Mouse (Mus musculus) embryo, embryonic 10 days (tissue): Measurements from ENCODE around the gene Vil1.
A peak's percentile ranks its signal among the peaks of the same experiment; 100 is the strongest.

Experiments
- DNase-seq: peaks from one replicate; pipeline ENCODE4 v3.0.0-alpha.2; 2015; ENCODE audit warnings: low spot score

Vil1 gene

DNA sequence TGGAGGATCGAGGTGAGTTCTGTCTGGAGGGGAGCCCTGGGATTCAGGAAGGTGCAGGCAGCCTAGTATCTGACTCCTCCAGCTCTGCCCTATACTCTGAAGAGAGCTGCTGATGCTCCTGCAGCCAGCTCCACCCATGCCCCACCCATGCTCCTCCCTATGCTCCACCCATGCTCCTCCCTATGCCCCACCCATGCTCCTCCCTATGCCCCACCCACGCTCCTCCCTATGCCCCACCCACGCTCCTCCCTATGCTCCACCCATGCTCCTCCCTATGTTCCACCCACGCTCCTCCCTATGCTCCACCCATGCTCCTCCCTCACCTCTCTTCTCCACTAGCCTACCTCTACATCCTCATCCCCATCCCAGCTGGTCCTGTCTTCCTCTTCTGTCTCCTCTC is 6.0 kb downstream of the Vil1 start:
- DNase-seq: peak; percentile 56

DNA sequence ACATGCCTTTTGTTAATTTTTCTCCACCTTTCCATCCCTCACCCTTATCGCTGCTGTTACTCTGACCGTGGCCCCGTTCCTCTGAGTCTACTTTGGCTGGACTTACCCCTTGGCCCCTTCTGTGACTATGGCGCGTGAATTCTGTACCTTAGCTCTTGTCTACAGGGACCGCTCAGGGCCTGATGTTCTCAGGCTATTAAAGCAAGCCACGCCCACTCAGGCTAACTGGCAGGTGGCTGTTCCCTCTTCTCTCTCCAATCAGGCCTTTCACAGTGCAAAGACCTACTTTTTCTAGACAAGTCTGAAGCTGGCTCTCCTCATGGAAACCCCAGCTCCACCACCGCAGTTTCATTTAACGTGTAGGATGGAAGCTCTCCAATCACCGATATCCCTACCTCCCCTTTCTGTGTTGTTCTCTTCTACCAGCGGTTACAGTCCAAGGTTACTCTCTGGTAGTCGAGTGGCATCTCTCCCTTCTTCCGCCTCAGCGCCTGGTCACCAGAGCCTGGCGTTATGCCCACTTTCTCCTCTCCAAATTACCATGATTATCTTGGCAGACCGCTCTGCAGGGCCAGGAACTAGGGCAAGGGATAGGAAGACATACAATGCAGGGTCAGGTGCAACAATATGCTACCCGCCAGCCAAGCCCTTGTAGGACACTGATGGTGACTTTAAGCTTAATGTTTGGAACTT is 9.7 kb downstream of the Vil1 start:
- DNase-seq: no peak

DNA sequence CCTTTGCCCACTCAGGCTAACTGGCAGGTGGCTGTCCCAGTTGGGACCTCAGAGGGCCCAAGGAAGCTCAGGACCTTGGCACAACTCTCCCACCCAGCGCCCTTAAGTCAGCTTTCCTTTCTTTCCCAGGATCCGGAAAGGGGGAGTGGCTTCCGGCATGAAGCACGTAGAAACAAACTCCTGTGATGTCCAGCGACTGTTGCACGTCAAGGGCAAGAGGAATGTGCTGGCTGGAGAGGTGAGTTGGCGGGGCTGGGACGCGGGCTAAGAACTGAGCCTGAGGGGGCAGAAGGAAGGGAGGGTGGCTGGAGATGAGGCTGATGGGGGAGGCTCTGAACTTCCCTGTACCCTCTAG is 10.2 kb downstream of the Vil1 start:
- DNase-seq: no peak

DNA sequence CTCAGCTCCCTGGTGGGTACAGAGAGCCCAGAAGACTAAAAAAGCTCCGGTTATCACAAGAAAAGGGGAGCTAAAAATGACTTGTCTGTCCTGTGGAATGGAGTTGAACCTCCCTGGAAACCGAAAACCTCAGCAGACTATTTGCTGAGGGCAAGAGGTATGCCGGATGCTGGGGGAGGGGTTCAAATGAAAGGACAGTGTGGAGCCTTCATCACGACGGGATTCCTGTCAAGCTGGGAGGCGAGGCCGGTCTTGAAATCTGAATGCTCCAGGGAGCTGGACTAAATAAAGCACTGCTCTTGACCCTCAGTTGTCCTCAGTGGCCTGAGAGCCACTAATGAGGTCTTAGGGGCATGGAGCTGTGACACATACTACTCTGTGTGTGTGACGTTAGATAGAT is 14.0 kb downstream of the Vil1 start:
- peak; percentile 54 for DNase-seq

DNA sequence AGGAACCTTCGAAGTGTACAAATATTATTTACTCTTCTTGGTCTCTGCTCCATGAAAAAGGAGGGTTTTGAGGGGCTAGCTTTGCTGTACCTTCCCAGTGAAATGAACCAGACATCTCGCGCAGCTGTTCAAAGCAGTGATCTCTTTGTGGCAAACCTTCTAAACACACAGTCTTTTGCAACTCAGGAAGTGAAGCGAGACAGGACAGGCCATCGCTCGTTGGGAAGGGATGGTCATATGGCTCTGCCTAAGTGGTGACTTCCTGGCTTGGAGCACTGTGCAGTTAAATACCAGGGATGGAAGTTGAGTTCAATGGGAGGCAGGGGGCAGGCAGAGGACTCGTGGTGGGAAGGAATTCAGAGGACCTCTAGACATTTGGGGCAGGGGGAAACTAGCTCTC is 16.7 kb downstream of the Vil1 start:
- DNase-seq: no peak

GRCm38 (mm10) chr1:74433220-74433619 is 24.0 kb downstream of the Vil1 start:
- DNase-seq: no peak

- no peak for DNase-seq
Observed at GRCm38 (mm10) chr1:74434596-74434995, 25.4 kb downstream of the Vil1 start.

DNA sequence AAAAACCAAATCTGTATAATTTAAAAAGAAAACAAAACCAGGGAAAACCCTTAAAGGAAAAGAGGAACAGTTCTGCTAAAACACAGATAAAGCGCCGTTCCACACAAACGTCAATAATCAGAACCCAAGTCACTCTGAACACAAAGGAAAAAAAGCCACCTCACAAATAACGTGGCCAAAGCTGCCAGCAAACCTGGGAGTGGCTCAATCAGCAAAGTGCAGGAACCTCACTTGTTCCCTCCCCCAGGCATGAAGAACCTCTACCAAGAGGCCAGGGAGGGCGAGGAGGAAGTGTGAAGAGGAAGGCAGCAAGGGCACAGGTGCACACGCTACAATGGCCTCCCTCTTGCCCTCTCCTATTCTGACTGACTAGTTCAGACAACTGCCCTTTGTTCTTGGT is 26.4 kb downstream of the Vil1 start:
- DNase-seq: no peak

GRCm38 (mm10) chr1:74437702-74438427 is 28.7 kb downstream of the Vil1 start:
- DNase-seq: no peak

DNA sequence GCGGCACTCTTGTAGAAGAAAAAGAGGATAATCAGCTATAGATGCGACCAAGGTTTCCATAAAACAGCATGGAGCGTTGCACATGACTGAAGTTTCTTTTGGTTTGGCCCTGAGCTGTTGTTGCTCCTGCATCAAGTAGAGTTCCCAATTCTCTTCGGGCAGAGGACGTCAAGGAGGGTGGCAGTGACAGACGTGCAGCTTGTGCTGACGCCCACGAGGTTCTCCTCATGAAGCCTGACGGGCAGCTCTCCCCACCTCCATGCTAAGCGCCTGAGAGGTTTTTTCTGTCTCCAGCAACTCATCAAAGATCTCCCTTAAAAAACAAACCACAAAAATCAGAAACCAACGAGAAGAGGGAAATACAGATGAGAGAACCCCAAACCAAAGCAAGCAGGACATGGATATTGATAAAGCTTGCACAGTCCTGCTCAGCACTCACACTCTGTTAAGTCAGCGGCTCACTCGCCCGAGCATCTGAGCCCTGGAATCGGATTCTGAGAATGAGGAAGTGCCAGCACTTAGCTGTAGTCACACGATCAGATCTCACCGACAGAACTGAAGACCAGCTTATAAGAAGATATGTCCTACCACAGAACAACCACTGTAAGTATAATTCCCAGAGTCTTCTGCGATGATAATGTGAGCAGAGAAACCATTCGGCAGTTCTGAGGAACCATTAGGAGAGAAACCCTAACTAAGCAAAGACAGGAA is 30.1 kb downstream of the Vil1 start:
- no peak for DNase-seq

DNA sequence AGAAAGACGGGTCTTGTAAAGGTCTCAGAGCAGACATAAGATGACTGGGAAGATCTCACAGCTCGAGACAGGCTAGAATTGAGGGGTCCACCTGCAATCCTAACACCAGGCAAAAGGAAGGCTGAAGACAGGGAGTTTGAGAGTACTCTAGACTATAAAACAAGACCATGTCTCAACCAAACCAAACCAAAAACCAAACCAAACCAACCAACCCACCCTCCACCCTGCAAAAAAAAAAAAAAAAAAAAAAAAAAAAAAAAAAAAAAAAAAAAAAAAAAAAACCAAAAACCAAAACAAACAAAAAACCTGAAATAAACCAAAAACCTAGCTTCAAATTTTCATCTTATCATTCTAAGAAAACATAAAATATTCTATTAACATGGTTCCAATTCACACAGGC is 35.4 kb downstream of the Vil1 start:
- DNase-seq: no peak

DNA sequence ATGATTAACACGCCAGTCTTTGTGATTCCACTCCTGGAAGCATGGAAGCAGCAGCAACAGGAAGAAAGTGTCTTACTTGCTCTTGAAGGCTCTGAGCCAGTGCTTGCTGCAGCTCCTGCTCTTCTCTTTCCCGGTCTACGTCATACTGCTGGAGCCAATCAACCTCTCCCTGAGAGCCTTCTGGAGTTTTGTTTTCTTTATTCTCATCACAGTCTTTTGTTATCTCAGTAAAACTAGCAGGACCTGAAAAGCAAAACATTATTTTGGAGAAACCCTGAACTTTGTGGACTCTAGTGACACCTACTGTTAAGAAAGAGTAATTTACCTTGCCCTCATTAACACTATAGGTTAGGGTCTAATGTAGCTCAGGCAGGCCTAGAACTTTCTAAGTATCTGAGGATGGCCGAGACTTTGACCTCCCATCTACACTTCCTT is 43.5 kb downstream of the Vil1 start:
- peak; percentile 20 for DNase-seq

- peak; percentile 60 for DNase-seq
Observed at GRCm38 (mm10) chr1:74460273-74460672, 51.1 kb downstream of the Vil1 start.
